Mouse (Mus musculus) lung, adult 2 months (tissue): ENCODE measurements at regions not wholly inside any gene's neighbourhood (a gene's known extent, or its start where the extent isn't known, plus 50 kb on each side); places are given as distances from the start of the nearest gene placed in this dataset.

Source experiments
- DNase-seq: peaks from one replicate; pipeline ENCODE4 v3.0.0; 2022
- H3K4me1 ChIP-seq: fragments of 200-500 bp; 2 replicates; pipeline ENCODE4 v1.6.1; 2011; ENCODE audit warnings: low read length; ENCODE audit not compliant: control insufficient read depth, insufficient read depth
- H3K4me3 ChIP-seq: fragments of 200-500 bp; replicated peaks from 2 replicates; pipeline ENCODE3; 2011; ENCODE audit warnings: low read depth, mild to moderate bottlenecking, control low read depth, low read length; ENCODE audit errors: extremely low read depth
- CTCF ChIP-seq: fragments of 200-500 bp; IDR thresholded peaks from 2 replicates; pipeline ENCODE4 v1.5.1; 2011; ENCODE audit warnings: mild to moderate bottlenecking, low read length, control low read depth; ENCODE audit not compliant: insufficient read depth
- POLR2A ChIP-seq: fragments of 200-500 bp; IDR thresholded peaks from 2 replicates; pipeline ENCODE4 v1.6.1; 2011; ENCODE audit warnings: low read depth, mild to moderate bottlenecking, control low read depth, low read length, borderline replicate concordance; ENCODE audit errors: extremely low read depth
- WGBS: fragments of 180-500 bp; shearing (Covaris S2); methylation state at CpG from one replicate; pipeline ENCODE4 v1.1.7; 2018; 5-methylcytosine and 5-hydroxymethylcytosine counted together

DNA sequence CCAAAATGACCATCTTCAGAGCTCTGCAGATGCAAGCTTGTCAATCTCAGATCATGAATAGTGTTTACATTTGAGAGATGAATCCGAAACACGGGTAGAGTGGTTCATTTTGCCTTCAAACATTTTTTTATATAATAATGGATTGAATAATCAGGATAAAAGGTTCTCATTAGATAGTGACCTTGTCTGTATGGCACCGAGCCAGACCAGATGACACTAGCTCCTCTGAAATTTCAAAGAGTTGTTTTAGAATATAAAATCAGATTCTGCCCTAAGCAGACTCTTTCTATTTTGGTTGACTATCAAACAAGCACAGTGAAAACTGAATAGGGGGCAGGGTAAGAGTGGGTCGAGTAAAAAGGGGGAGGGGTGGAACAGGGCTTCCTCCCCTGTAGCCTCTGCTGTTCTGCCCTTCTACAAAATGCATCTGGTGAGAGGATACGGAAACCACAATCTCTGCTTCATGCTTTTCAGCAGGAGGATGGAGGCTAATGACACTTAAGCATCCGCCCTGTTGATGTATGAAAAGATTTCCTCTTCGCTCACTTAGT is 159.9 kb upstream of the Prkd1 start:
- no peak for DNase-seq
- TF ChIP-seq CTCF: no peak
- TF ChIP-seq POLR2A: no peak
- Histone ChIP-seq H3K4me3 (no peak overlapping the region), H3K4me1 (no peaks in the 10 kb centered on the region)
- 65% methylated on average over 7 of the region's 7 CpGs for WGBS

DNA sequence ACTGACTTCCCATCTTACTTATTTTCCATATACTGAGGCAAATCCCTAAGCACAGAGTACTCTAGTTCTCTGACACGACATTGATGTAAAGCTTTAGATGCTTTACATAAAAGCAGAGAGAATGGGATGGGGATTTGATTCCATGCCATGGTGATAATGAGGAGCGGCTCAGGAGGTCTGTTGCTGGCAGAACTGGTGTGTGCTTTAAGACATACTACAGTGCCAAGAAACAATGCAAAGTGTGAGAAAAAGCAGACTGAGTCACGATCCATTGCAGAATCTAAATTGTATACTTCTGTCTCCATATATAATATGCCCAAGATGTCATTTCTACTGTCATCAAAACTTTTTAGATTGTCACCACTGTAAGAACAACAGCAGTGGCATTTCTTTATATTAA is 155.5 kb upstream of the Prkd1 start:
- DNase-seq: no peak
- WGBS: 62% methylated on average over 3 of the region's 3 CpGs
- Histone ChIP-seq H3K4me1 (no peaks in the 10 kb centered on the region), H3K4me3 (no peak overlapping the region)
- no peak for TF ChIP-seq POLR2A
- TF ChIP-seq CTCF: no peak

DNA sequence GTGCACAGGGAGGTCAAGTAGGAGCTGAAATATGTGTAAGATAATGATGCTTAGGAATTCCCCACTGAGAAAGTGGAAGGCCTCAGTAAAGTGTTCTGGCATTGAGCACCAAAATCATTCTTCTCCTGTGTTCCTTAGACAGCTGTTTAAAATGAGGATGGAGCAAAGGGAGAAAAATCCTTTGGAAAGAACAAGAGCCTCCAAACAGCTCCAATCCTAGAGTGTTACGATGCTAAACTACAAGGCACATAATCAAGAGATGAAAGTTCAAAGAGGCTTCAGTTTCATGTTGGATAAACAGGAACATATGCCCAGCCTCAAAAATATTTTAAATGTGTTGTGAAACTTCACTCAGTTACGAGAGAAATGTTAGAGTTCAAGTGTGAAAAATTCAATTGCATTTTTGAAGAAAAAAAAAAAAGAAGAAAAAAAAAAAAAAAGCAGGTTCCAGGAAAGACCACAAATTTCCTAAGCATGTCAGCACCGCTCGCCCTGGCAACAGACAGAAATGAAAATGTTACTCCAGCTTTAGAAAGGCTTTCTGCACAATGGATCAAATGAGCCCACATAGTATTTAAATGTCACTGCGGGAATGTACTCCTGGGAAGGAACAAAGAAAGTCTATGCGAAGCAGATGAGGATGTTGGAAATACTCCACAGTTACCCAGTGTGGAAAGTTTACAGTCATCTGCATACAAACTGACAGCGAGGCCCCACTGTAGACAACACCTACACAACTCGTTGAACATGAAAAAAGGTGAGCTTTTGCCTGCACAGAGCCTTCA is 116.5 kb upstream of the Prkd1 start:
- no peak for TF ChIP-seq POLR2A
- no peak for TF ChIP-seq CTCF
- no peak overlapping the region for H3K4me3 ChIP-seq
- 59% methylated on average over 8 of the region's 8 CpGs for WGBS

DNA sequence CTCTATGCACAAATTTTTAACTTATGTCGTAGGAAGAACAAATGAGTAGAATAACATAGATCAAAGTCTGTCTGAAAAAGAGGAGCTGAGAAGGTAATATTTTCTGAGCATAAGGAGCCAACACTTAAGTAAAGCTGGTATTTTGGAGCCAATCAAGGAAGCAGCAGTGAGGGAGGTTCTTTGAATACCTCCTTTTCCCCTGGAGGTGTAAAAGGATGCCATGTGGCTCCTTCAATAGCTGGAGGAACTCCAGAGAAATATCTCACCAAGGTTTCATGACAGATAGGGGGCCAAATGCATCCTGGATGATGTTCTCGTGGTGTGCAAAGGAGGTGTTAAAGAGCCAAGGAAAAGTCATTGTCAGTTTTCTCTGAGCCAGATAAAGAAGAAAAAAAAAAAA is 115.6 kb upstream of the Prkd1 start:
- no peak overlapping the region for H3K4me3 ChIP-seq
- DNase-seq: no peak
- WGBS: 60% methylated on average over 2 of the region's 2 CpGs
- no peak for TF ChIP-seq CTCF
- TF ChIP-seq POLR2A: no peak
- H3K4me1 ChIP-seq: no peaks in the 10 kb centered on the region

More for the DNA sequence above, 116.5 kb upstream of the Prkd1 start:
- DNase-seq: no peak
- H3K4me1 ChIP-seq: no peaks in the 10 kb centered on the region

DNA sequence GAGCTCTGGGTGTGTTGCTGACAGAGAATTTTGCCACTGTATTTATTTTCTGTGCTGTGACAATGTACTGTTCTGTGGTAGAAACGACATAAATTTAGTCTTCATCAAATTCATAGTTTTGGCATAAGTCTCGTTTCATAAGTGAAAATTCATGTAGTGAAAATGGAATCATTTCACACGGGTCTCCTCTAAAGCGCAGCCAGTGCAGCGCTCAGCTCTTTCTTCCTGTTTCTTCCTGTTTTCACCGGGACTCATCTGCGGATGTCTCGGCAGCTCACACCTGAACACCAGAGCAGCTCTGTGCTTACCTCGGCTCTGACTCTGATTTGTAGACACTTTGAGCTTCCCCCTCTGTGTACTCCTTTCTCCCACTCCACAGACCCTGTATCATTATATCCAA is 85.2 kb upstream of the Prkd1 start:
- no peak for DNase-seq
- TF ChIP-seq CTCF (no peak), POLR2A (no peak)
- no peak overlapping the region for H3K4me3 ChIP-seq
- 70% methylated on average over 9 of the region's 9 CpGs for WGBS
- no peaks in the 10 kb centered on the region for H3K4me1 ChIP-seq

DNA sequence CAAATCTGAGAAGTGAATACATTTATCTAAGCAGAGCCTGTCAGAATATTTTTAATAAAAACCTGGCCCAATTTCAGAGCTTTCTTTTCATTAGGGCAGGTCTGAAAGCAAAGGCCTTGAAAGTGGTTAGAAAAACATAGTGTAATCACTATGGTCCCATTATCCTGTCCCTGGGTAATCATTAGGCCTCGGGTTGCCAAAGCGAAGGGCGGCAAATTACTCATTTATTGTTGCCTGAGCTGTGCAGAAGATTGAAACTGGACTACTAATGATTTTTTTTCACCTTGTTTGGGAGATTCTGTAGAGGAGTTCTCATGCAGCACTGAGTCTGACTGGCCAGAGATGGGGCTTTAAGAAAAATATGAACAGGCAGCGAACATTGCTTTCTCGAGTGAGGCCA is 63.7 kb upstream of the Prkd1 start:
- Histone ChIP-seq H3K4me1 (no peaks in the 10 kb centered on the region), H3K4me3 (no peak overlapping the region)
- TF ChIP-seq CTCF (no peak), POLR2A (no peak)
- DNase-seq: no peak
- 68% methylated on average over 5 of the region's 5 CpGs for WGBS

DNA sequence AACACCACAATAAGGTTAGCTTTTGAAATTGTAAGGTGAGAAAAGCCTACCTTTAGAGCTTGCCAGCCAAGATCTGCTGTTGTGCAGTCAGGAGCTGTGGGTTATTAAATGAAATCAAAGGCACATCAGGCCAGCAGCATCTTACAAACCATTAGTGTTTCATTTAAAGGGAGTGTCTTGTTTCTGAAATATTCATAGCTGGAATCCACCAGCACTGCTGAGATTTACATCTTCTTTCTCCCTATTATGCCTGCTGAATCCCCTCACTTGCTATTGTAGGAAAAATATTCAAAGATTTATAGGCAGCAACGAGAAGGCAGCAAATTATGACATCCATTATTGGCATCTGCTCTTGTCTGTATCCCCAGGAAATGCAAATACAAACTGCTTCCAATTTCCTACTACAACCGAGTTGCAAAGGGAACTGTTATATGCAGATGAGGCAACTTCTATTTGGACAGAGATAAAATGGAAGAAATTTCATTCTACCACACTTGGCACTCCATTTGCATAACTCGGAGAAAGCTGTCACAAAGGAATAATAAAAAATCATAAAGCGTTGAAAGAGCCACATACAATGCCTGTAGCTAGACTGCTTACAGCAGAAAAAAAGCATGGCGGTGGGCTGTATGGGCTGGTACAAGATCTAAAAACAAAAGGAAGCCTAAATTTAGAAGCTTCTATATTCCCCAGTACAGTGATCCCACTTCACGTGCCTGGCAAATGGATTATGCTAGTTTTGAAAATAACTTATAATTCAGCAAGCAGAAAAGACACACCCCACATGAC is 60.3 kb upstream of the Prkd1 start:
- WGBS: 68% methylated on average over 6 of the region's 6 CpGs
- no peak for DNase-seq
- H3K4me1 ChIP-seq: no peaks in the 10 kb centered on the region
- no peak overlapping the region for H3K4me3 ChIP-seq
- TF ChIP-seq POLR2A: no peak
- TF ChIP-seq CTCF: no peak

DNA sequence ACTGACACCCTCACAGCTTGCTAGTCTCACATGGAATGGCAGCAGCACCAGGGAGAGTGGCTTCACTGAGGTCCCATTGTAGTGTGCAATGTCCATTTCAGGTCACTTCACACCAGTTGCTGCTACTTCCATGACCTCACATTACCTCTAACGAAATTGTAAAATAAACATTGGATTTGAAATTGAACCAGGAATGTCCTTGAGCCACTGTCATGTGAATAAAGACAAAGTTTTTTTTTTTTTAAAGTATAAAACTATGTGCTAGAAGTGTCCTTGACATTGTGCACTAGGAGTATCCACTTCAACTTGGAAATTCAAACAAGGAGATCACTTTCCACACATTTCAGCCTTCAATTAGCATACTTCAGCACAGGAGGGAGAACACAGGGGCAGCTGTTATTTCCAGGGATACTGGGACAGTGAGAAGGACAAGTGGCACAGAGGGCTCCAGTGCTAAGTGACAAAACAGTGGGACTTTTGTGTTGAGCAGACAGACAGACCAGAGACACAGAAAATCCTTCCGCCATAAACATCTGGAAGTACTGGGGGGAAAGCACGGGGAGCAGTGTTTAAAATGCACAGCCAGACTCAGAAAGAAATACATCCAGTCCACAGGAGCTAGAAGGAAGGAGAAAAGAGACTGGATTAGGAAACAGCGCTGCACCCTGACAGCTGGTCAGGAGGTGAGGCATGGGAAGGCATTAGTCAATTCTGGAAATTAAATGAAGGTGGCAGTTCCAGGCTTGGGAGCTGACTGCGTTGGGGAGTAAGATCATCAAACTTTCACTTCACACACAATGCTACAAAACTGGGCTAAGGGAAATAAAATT is 49.9 kb upstream of the Prkd1 start:
- DNase-seq: peak; percentile 48
- Histone ChIP-seq H3K4me3 (no peak overlapping the region), H3K4me1 (no peaks in the 10 kb centered on the region)
- WGBS: 42% methylated on average over 5 of the region's 5 CpGs
- TF ChIP-seq POLR2A (no peak), CTCF (no peak)
